8 mouse cellular contexts compared by ENCODE assay signal in genomic region chr2:116075902-116076301, GRCm38 (mm10). TPM values are rescaled to one million over a fixed set of nuclear protein-coding genes. Genes with fewer than 3 reads are reported as not detected.
DNase-seq lines count a peak whose midpoint lies in the region; ATAC-seq and TF ChIP-seq lines count a peak whose summit lies in the region.

No protein-coding gene starts in this region.

- no peaks in the 10 kb centered on the region for H3K4me1 ChIP-seq in forebrain, postnatal 0 days (ENCODE audit: insufficient read depth)
- no peaks in the 10 kb centered on the region; the same call in 1 of the 2 replicates for H3K4me1 ChIP-seq in intestine, postnatal 0 days (replicated peaks; ENCODE audit: control insufficient read depth, insufficient read depth, low read length)
- H3K4me1 ChIP-seq in lung, adult 2 months (ENCODE audit: control insufficient read depth, insufficient read depth, low read length), result no peaks in the 10 kb centered on the region

- ATAC-seq in cerebellum, adult (ENCODE audit: insufficient number of reproducible peaks, low FRiP score, low TSS enrichment), result no peak
- ATAC-seq in forebrain, postnatal 0 days, result peak; percentile 57
- ATAC-seq in intestine, postnatal 0 days, result 0 out of 2 replicates have a peak, but pooled peaks have one; percentile 24
- no peak for ATAC-seq in inflammation-experienced regulatory T-cells, adult 6 months

- peak overlapping the region; percentile 38 for H3K4me3 ChIP-seq in forebrain, postnatal 0 days (ENCODE audit: low read depth, low read length)
- H3K4me3 ChIP-seq in intestine, postnatal 0 days (ENCODE audit: low read depth, low read length), result peak overlapping the region; percentile 52
- H3K4me3 ChIP-seq in lung, adult 2 months (replicated peaks; ENCODE audit: extremely low read depth, low read depth, low read length), result peak overlapping the region; percentile 50

- no peak for TF ChIP-seq POLR2A in lung, adult 2 months (IDR thresholded peaks at IDR 0.05; ENCODE audit: borderline replicate concordance, extremely low read depth, low read depth, low read length)

- peak overlapping the region; percentile 77 for H3K9ac ChIP-seq in forebrain, postnatal 0 days
- H3K9ac ChIP-seq in intestine, postnatal 0 days (ENCODE audit: low read depth, low read length), result peak overlapping the region; percentile 40; the same call in 1 of the 2 replicates

- H3K36me3 ChIP-seq in forebrain, postnatal 0 days (ENCODE audit: insufficient read depth), result no peaks in the 10 kb centered on the region
- H3K36me3 ChIP-seq in intestine, postnatal 0 days (ENCODE audit: control insufficient read depth, insufficient read depth), result no peaks in the 10 kb centered on the region

- H3K27me3 ChIP-seq in forebrain, postnatal 0 days (ENCODE audit: insufficient read depth, low read length), result no peaks in the 10 kb centered on the region
- H3K27me3 ChIP-seq in intestine, postnatal 0 days (replicated peaks; ENCODE audit: control insufficient read depth, insufficient read depth, low read length), result peaks cover 58% of the 10 kb centered on the region

- 5% methylated on average over 23 of the region's 23 CpGs for WGBS in forebrain, postnatal 0 days
- WGBS in intestine, postnatal 0 days, result 1% methylated on average over 23 of the region's 23 CpGs
- under 1% methylated on average over 23 of the region's 23 CpGs for WGBS in lung, adult 2 months

- peak overlapping the region; percentile 96 for H3K27ac ChIP-seq in forebrain, postnatal 0 days (ENCODE audit: low read depth, low read length)
- no peak overlapping the region for H3K27ac ChIP-seq in intestine, postnatal 0 days (ENCODE audit: low read depth, low read length)

- H3K4me2 ChIP-seq in forebrain, postnatal 0 days (ENCODE audit: low read depth), result peak overlapping the region; percentile 61
- H3K4me2 ChIP-seq in intestine, postnatal 0 days (replicated peaks; ENCODE audit: low read depth), result peak overlapping the region; percentile 78

- peak; percentile 22 to 24 for DNase-seq in cerebellum, postnatal 14 days
- peak; percentile 88 to 89 for DNase-seq in adrenal gland, postnatal 36 days
- peak; percentile 78 for DNase-seq in forebrain, postnatal 0 days
- no peak for DNase-seq in lung, adult 2 months
- DNase-seq in retina, postnatal 1 day, result peak; percentile 70

- H3K9me3 ChIP-seq in forebrain, postnatal 0 days (ENCODE audit: low read length), result no peaks in the 10 kb centered on the region
- H3K9me3 ChIP-seq in intestine, postnatal 0 days (ENCODE audit: control insufficient read depth), result no peaks in the 10 kb centered on the region

- TF ChIP-seq CTCF in forebrain, postnatal 0 days (IDR thresholded peaks at IDR 0.05; ENCODE audit: low read depth), result no peak
- TF ChIP-seq CTCF in intestine, postnatal 0 days (IDR thresholded peaks at IDR 0.05; ENCODE audit: low read depth), result no peak
- TF ChIP-seq CTCF in lung, adult 2 months (IDR thresholded peaks at IDR 0.05; ENCODE audit: insufficient read depth, low read length), result no peak

RNA-seq across cellular contexts. Expression of gene Meis2, which starts 10.3 kb away (rescaled TPM):
- total RNA-seq in adrenal gland, postnatal 36 days (2021), result 100 to 1,000 TPM; 224 to 238 TPM
- 204 and 227 TPM in 2 replicates for total RNA-seq in forebrain, postnatal 0 days (2014; rRNA removed)
- polyA plus RNA-seq in forebrain, postnatal 0 days (2015; fragmentation: Nextera tagmentation; extraction: Ambion mirVana), result 85.5 and 106 TPM in 2 replicates
- polyA plus RNA-seq in intestine, postnatal 0 days (2015; fragmentation: Nextera tagmentation; extraction: Ambion mirVana), result 13.1 and 14.0 TPM in 2 replicates
- 15.6 and 22.6 TPM in 2 replicates for polyA plus RNA-seq in lung, adult 2 months (2012; rRNA removed)
- under 1 TPM in 1 of 3 experiments, not detected in 2; 0.34 TPM for polyA plus RNA-seq in inflammation-experienced regulatory T-cells, adult 6 months (2017; shearing (Covaris generic))

Comparison
In these comparisons a context has a peak if more than half of its experiments do, and no peak if none do; other contexts are left out.
1. ATAC-seq: peak in forebrain, postnatal 0 days (single experiment) and intestine, postnatal 0 days (single experiment); none in cerebellum, adult (single experiment) and inflammation-experienced regulatory T-cells, adult 6 months (single experiment).
2. RNA of gene Meis2, which starts 10.3 kb away (polyA plus RNA-seq): 85.5 to 106 TPM in forebrain, postnatal 0 days, 15.6 to 22.6 TPM in lung, adult 2 months and 13.1 to 14.0 TPM in intestine, postnatal 0 days; 0.34 TPM in inflammation-experienced regulatory T-cells, adult 6 months; every median in the first group is over 10 times any median in the second.
3. Peak in every context shown above with its lines, with median percentiles within 50 percentile points of each other: H3K4me3 ChIP-seq.